Mouse (Mus musculus): ENCODE results near the gene Car3. TPM values are rescaled to one million over a fixed set of nuclear protein-coding genes. Genes with fewer than 3 reads are reported as not detected.

Gene Car3
- polyA plus RNA-seq, 1 experiment from 2014 or later, result 1.3 TPM

- H3K9ac ChIP-seq, result no peak overlapping the region
- no peaks in the 10 kb centered on the region for H3K9me3 ChIP-seq
- WGBS, result 76% methylated on average over 5 of the region's 5 CpGs
- no peak overlapping the region for H3K4me2 ChIP-seq
- no peak overlapping the region for H3K4me3 ChIP-seq (replicated peaks)
- no peaks in the 10 kb centered on the region for H3K36me3 ChIP-seq (replicated peaks)
- ATAC-seq (ENCODE audit: low FRiP score), result no peak
- H3K27me3 ChIP-seq, result no peaks in the 10 kb centered on the region
- H3K4me1 ChIP-seq, result no peaks in the 10 kb centered on the region
- no peak overlapping the region for H3K27ac ChIP-seq
These were observed 30.4 kb downstream of the Car3 start for GRCm38 (mm10) chr3:14893700-14894099.

DNA sequence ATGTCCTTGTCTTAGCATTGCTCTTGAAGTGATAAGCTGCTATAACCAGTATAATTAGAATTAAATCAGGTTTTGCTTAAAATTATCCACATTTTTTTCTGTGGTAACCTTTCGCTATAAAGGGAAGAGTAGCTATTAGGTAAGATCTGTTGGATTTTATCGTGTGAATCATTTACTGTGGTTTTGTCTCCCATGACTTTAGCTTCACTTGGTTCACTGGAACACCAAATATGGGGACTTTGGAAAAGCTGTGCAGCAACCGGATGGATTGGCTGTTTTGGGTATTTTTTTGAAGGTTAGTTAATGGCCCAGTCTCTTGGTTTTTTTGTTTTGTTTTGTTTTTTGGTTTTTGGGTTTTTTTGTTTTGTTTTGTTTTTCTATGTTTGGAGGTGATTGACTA is 32.0 kb downstream of the Car3 start:
- no peak for ATAC-seq (ENCODE audit: low FRiP score)
- Histone ChIP-seq H3K27ac (no peak overlapping the region), H3K4me1 (peaks cover 4% of the 10 kb centered on the region; the same call in 1 of the 2 replicates)

DNA sequence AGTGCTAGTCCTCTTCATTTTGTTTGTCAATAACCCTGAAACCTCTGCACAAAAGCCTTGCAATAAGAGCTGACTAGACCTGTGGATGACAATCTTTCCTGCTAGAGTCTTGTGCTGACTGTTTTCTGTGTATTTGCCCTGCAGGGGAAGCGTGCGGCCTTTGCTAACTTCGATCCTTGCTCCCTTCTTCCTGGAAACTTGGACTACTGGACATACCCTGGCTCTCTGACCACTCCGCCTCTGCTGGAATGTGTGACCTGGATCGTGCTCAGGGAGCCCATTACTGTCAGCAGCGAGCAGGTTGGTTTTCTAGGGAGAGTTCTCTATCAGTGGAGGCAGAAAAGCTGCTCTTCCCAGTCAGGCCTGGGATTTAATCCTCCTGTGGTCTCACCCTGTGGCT is 34.5 kb downstream of the Car3 start:
- no peak overlapping the region for H3K4me2 ChIP-seq
- no peak for ATAC-seq (ENCODE audit: low FRiP score)
- 68% methylated on average over 6 of the region's 6 CpGs for WGBS

More for the DNA sequence above, 32.0 kb downstream of the Car3 start:
- Histone ChIP-seq H3K4me2 (no peak overlapping the region), H3K9ac (no peak overlapping the region), H3K9me3 (no peaks in the 10 kb centered on the region), H3K27me3 (no peaks in the 10 kb centered on the region), H3K36me3 (replicated peaks) (no peaks in the 10 kb centered on the region), H3K4me3 (replicated peaks) (no peak overlapping the region)
- 97% methylated on average over 3 of the region's 3 CpGs for WGBS

GRCm38 (mm10) chr3:14903380-14903779 is 40.1 kb downstream of the Car3 start:
- WGBS, result 92% methylated on average over 3 of the region's 3 CpGs
- H3K4me1 ChIP-seq, result peaks cover 4% of the 10 kb centered on the region; the same call in 1 of the 2 replicates
- no peak overlapping the region for H3K9ac ChIP-seq
- H3K4me3 ChIP-seq (replicated peaks), result no peak overlapping the region
- no peaks in the 10 kb centered on the region for H3K36me3 ChIP-seq (replicated peaks)
- H3K27me3 ChIP-seq, result no peaks in the 10 kb centered on the region
- no peak for ATAC-seq (ENCODE audit: low FRiP score)
- no peak overlapping the region for H3K27ac ChIP-seq
- no peaks in the 10 kb centered on the region for H3K9me3 ChIP-seq
- H3K4me2 ChIP-seq, result no peak overlapping the region

More for the DNA sequence above, 34.5 kb downstream of the Car3 start:
- H3K36me3 ChIP-seq (replicated peaks), result no peaks in the 10 kb centered on the region
- H3K4me1 ChIP-seq, result peaks cover 4% of the 10 kb centered on the region; the same call in 1 of the 2 replicates
- H3K9ac ChIP-seq, result no peak overlapping the region
- H3K9me3 ChIP-seq, result no peaks in the 10 kb centered on the region
- no peaks in the 10 kb centered on the region for H3K27me3 ChIP-seq
- H3K27ac ChIP-seq, result no peak overlapping the region
- no peak overlapping the region for H3K4me3 ChIP-seq (replicated peaks)

- Histone ChIP-seq H3K4me3 (replicated peaks) (no peak overlapping the region), H3K4me1 (peaks cover 4% of the 10 kb centered on the region; the same call in 1 of the 2 replicates), H3K9ac (no peak overlapping the region), H3K27ac (no peak overlapping the region), H3K4me2 (no peak overlapping the region), H3K9me3 (no peaks in the 10 kb centered on the region), H3K36me3 (replicated peaks) (no peaks in the 10 kb centered on the region), H3K27me3 (no peaks in the 10 kb centered on the region)
- ATAC-seq (ENCODE audit: low FRiP score), result no peak
- 91% methylated on average over 3 of the region's 3 CpGs for WGBS
These were observed 40.9 kb downstream of the Car3 start for GRCm38 (mm10) chr3:14904165-14904564.

GRCm38 (mm10) chr3:14907271-14907670 is 44.0 kb downstream of the Car3 start:
- Histone ChIP-seq H3K9ac (no peak overlapping the region), H3K4me1 (no peaks in the 10 kb centered on the region), H3K36me3 (replicated peaks) (no peaks in the 10 kb centered on the region), H3K4me3 (replicated peaks) (no peak overlapping the region), H3K4me2 (no peak overlapping the region), H3K27me3 (no peaks in the 10 kb centered on the region), H3K9me3 (no peaks in the 10 kb centered on the region), H3K27ac (no peak overlapping the region)
- WGBS, result 27% methylated on average over 1 of the region's 1 CpGs
- ATAC-seq (ENCODE audit: low FRiP score), result no peak

GRCm38 (mm10) chr3:14911992-14912582 is 48.8 kb downstream of the Car3 start:
- 85% methylated on average over 4 of the region's 4 CpGs for WGBS
- no peaks in the 10 kb centered on the region for H3K4me1 ChIP-seq
- no peaks in the 10 kb centered on the region for H3K27me3 ChIP-seq
- no peaks in the 10 kb centered on the region for H3K36me3 ChIP-seq (replicated peaks)
- no peak overlapping the region for H3K27ac ChIP-seq
- ATAC-seq (ENCODE audit: low FRiP score), result no peak
- no peak overlapping the region for H3K4me2 ChIP-seq
- H3K9me3 ChIP-seq, result no peaks in the 10 kb centered on the region
- no peak overlapping the region for H3K9ac ChIP-seq
- no peak overlapping the region for H3K4me3 ChIP-seq (replicated peaks)

DNA sequence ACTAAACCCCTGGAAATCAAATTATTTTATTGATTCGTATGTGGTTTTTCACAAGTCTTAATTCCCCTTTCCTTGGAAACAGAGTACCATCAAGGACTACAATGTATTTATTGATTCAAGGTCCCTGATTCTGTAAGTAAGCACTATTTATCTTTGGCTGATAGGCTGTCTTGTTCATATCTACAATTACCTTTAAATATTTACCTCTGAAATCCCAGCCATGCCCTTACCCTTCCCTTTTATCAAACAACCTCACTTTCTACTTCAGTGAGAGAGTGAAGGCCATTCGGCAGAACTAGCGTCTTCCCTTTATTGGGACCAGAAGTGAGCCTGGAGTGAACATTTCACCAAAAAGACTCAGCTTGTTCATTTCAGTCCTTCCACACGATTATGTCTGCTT is 50.5 kb downstream of the Car3 start:
- H3K4me3 ChIP-seq (replicated peaks), result no peak overlapping the region
- H3K27ac ChIP-seq, result no peak overlapping the region
- no peak for ATAC-seq (ENCODE audit: low FRiP score)
- H3K4me1 ChIP-seq, result no peaks in the 10 kb centered on the region
- WGBS, result 95% methylated on average over 4 of the region's 4 CpGs
- no peaks in the 10 kb centered on the region for H3K27me3 ChIP-seq
- H3K36me3 ChIP-seq (replicated peaks), result no peaks in the 10 kb centered on the region
- no peak overlapping the region for H3K4me2 ChIP-seq
- no peak overlapping the region for H3K9ac ChIP-seq
- no peaks in the 10 kb centered on the region for H3K9me3 ChIP-seq

DNA sequence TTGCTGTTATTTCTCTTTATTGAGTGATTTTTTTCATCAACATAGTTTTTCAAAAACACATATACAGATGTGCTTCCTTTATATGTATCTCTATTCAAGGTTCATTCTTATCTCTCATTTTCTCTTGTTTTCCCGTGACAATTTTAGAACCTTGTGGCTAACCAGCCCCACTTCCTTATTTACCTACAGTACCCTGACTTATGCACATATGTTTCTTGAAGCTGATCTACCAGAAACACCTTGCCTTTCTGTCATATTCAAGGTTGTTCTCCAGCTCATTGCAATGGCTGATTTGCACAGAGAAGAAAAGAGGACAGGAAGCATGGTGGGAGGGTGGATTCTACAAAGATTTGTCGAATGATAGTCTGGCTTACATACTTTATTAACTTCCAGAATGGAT is 52.0 kb downstream of the Car3 start:
- Histone ChIP-seq H3K9me3 (no peaks in the 10 kb centered on the region), H3K27me3 (no peaks in the 10 kb centered on the region), H3K4me3 (replicated peaks) (no peak overlapping the region), H3K36me3 (replicated peaks) (no peaks in the 10 kb centered on the region), H3K27ac (no peak overlapping the region), H3K4me1 (no peaks in the 10 kb centered on the region), H3K4me2 (no peak overlapping the region), H3K9ac (no peak overlapping the region)
- WGBS, result 85% methylated on average over 2 of the region's 2 CpGs
- ATAC-seq (ENCODE audit: low FRiP score), result no peak

DNA sequence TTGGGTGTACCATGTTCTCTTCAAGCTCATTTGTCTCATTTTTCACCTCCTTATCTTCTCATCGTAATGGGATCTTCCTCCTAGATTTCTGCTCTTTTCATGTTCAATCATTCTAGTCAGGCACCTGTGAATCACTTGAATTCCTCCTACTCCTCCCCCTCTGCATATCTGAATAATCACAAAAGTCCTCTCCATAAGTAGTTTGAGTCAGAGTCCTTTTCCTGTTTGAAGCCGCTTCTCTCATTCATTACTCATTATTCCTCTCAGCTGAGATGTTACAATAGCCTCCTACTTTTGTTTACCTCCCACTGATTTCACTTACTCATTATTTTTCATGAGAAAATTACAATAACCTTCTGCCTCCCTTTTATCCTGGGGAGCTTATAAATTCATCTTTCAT is 53.9 kb downstream of the Car3 start:
- Histone ChIP-seq H3K27ac (no peak overlapping the region), H3K27me3 (no peaks in the 10 kb centered on the region), H3K4me3 (replicated peaks) (no peak overlapping the region), H3K9ac (no peak overlapping the region), H3K36me3 (replicated peaks) (no peaks in the 10 kb centered on the region), H3K4me1 (no peaks in the 10 kb centered on the region), H3K9me3 (no peaks in the 10 kb centered on the region), H3K4me2 (no peak overlapping the region)
- no peak for ATAC-seq (ENCODE audit: low FRiP score)
- WGBS, result 40% methylated on average over 2 of the region's 2 CpGs

Other genes starting within 250 kb of the Car3 start
- 1.4 and 2.1 TPM in 2 replicates for gene Car13, start 221.8 kb upstream of the Car3 start, polyA plus RNA-seq (2016; fragmentation: Nextera tagmentation; extraction: Ambion mirVana)
- gene Car1, start 55.1 kb upstream of the Car3 start, polyA plus RNA-seq (2016; fragmentation: Nextera tagmentation; extraction: Ambion mirVana), result not detected in 2 replicates
- 40.2 and 50.7 TPM in 2 replicates for gene Car2, start 22.8 kb downstream of the Car3 start, polyA plus RNA-seq (2016; fragmentation: Nextera tagmentation; extraction: Ambion mirVana)

All from forebrain, embryonic 12.5 days (tissue).